Mouse (Mus musculus): ENCODE data around the gene Rfc1.

GRCm38 (mm10) chr5:65231289-65232003 is 104.0 kb downstream of the Rfc1 start:
- TF ChIP-seq CTCF (IDR thresholded peaks at IDR 0.05) (no peak), POLR2A (IDR thresholded peaks at IDR 0.05; ENCODE audit: insufficient read depth, low read depth, low read length) (no peak)

Measured in heart, adult 2 months (tissue).